Mouse (Mus musculus) ES-Bruce4 (cell line): ENCODE results near the gene Nexn.

Source experiments
- CTCF ChIP-seq: IDR thresholded peaks from one replicate; pipeline ENCODE4 v1.8.1; 2011; ENCODE audit warnings: low read depth, low read length
- EP300 ChIP-seq: IDR thresholded peaks from 2 replicates; pipeline ENCODE4 v1.6.1; 2011; ENCODE audit warnings: low read depth, low read length; ENCODE audit not compliant: insufficient read depth
- POLR2A ChIP-seq: IDR thresholded peaks from one replicate; pipeline ENCODE4 v1.8.1; 2011; ENCODE audit warnings: low read length; ENCODE audit not compliant: insufficient read depth

DNA sequence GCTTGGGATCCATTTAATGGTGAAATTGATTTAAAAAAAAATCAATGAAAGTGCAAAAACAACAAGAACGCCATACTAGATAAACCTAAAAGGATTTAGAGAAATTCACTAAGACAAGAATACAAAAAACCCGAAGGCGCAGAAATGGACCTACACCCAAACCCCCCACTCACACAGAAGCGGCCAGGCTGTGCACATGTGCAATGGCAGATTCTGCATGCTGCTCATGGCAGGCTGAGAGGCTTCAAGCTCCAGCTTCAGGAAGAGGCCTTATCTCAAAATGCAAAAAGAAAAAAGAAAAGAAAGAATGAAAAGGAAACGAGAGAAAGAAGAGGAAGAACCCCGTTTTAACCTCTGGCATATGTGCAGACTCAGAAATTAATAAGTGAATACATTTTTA is 62.7 kb downstream of the Nexn start:
- TF ChIP-seq CTCF (no peak), EP300 (no peak), POLR2A (no peak)
